Mouse (Mus musculus) heart, adult 2 months (tissue): Measurements from ENCODE around the gene Stox2.

ENCODE experiments used
- CTCF ChIP-seq: fragments of 200-600 bp; IDR thresholded peaks from 2 replicates; pipeline ENCODE4 v1.8.1; 2022; ENCODE audit warnings: antibody characterized with exemption, mild to moderate bottlenecking, moderate library complexity
- POLR2A ChIP-seq: fragments of 200-500 bp; IDR thresholded peaks from 2 replicates; pipeline ENCODE4 v1.6.1; 2011; ENCODE audit warnings: mild to moderate bottlenecking, low read depth, low read length, control low read depth; ENCODE audit not compliant: insufficient read depth

DNA sequence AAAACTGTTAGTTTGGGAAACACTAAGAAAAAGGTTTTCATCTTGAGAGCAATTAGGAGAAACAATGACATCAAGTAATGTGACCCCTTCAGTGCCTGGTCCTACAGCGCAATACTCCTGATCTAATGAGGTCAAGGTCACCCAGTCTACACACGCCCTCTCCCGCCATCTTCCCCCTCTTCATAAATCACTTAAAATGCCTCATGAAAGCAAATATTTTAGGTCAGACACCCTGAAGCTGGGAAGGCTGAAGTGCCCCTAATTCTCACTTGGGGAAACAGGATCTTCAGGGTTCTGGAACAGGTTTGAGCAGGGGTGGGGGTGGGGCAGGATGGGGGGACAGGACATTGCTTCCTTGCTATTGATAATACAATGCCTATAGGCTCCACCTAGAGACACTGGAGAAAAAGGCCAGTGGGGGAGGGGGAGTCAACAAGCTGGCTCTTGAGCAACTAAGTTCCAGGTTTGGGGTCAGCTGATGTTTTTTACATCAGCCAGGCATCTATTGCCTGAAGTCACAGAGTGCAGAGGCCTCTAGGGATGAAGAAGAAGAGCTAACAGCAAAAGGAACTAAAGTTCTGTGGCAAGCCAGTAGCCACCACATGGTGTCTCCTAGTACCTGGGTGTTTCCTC lies 107.4 kb downstream of the Stox2 start:
- TF ChIP-seq CTCF (no peak), POLR2A (no peak)
